Mouse (Mus musculus): ENCODE results near the gene Klf5. TPM values are rescaled to one million over a fixed set of nuclear protein-coding genes. Genes with fewer than 3 reads are reported as not detected.

Gene Klf5
- polyA plus RNA-seq, 1 experiment from 2014 or later, result 2.6 TPM

DNA sequence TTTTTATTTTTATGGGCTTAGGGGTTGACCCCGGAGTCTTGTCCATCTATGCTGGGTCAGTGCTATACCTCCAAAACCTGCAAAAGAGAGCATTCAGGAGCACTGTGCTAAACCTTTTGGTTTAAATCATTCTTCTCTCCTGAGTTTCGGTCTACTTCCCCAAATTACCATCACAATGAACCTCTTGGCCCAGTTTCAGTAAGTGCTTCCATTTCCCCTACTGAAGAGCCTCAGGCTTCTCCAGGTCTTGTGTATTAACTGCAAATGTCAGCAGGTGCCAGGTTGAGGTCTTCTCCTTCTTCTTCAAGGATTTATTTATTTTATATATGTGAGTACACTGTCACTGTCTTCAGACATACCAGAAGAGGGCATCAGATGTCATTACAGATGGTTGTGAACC is 55.6 kb downstream of the Klf5 start:
- Histone ChIP-seq H3K4me2 (ENCODE audit: low read depth, low read length) (no peak overlapping the region), H3K4me1 (ENCODE audit: insufficient read depth) (no peaks in the 10 kb centered on the region), H3K27me3 (ENCODE audit: insufficient read depth, low read length) (no peaks in the 10 kb centered on the region), H3K27ac (ENCODE audit: low read depth) (no peak overlapping the region), H3K9ac (replicated peaks) (no peak overlapping the region), H3K36me3 (replicated peaks; ENCODE audit: insufficient read depth, low read length) (no peaks in the 10 kb centered on the region), H3K4me3 (ENCODE audit: low read depth, low read length) (no peak overlapping the region), H3K9me3 (ENCODE audit: low read length) (no peaks in the 10 kb centered on the region)
- DNase-seq (no peak), ATAC-seq (no peak)
- WGBS (ENCODE audit: insufficient replicate concordance), result 60% methylated on average over 2 of the region's 2 CpGs
- TF ChIP-seq CTCF (IDR thresholded peaks at IDR 0.05; ENCODE audit: low read depth) (no peak), EP300 (IDR thresholded peaks at IDR 0.05; ENCODE audit: low read depth) (no peak)

DNA sequence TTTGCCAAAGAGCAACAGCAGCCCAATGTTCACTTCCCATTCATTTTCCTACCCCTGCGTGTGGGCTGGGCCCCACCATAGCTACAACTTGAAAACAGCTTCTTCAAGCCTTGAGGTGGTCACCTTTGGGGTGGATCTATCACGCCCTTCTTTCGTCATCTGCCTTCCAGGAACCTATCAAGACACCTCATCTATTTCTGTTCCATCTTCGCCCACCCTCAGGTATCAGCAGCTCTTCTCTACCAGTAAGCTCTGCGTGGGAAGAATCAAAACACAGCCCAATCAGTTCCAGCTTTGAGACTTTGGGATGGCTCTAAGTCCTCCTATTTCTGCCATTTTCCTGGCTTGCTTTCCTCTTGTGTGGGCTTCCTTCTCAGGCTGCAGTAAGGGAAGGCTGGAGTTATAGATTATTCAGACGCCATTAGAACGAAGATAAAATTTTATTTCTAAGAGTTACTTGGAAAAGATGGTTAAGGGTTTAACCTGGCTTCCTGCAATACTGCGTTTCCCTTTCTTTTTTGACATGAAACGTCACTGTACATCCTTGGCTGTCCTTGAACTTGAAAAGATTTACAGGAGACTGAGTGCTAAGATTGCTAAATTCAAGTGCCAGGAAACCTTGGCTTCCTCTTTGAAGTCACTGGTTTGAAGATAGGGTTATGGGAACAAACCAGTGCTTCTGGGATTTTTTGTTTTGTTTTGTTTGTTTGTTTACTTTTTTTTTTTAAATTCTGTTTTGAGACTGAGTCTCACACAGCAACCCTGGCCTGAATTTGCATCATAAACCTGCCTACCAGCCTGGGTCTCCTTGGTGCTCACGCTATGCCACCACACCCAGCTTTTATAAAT is 56.5 kb downstream of the Klf5 start:
- Histone ChIP-seq H3K27me3 (ENCODE audit: insufficient read depth, low read length) (no peaks in the 10 kb centered on the region), H3K4me1 (ENCODE audit: insufficient read depth) (no peaks in the 10 kb centered on the region), H3K9ac (replicated peaks) (no peak overlapping the region), H3K36me3 (replicated peaks; ENCODE audit: insufficient read depth, low read length) (no peaks in the 10 kb centered on the region), H3K9me3 (ENCODE audit: low read length) (no peaks in the 10 kb centered on the region), H3K27ac (ENCODE audit: low read depth) (no peak overlapping the region), H3K4me2 (ENCODE audit: low read depth, low read length) (no peak overlapping the region), H3K4me3 (ENCODE audit: low read depth, low read length) (no peak overlapping the region)
- WGBS (ENCODE audit: insufficient replicate concordance), result 68% methylated on average over 10 of the region's 10 CpGs
- no peak for ATAC-seq
- DNase-seq, result no peak
- no peak for TF ChIP-seq EP300 (IDR thresholded peaks at IDR 0.05; ENCODE audit: low read depth)
- no peak for TF ChIP-seq CTCF (IDR thresholded peaks at IDR 0.05; ENCODE audit: low read depth)

DNA sequence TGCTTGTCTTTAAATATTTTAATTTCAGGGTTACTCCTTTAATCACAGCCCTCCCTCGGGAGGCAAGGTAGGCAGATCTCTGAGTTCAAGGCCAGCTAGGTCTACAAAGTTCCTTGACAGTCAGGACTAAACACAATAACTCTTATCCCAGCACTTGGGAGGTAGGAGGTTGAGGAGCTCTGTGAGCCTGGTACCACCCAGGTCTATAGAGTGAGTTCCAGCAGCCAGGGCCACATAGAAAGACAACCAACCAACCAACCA is 57.0 kb downstream of the Klf5 start:
- Histone ChIP-seq H3K4me3 (ENCODE audit: low read depth, low read length) (no peak overlapping the region), H3K4me1 (ENCODE audit: insufficient read depth) (no peaks in the 10 kb centered on the region), H3K9ac (replicated peaks) (no peak overlapping the region), H3K4me2 (ENCODE audit: low read depth, low read length) (no peak overlapping the region), H3K27ac (ENCODE audit: low read depth) (no peak overlapping the region), H3K36me3 (replicated peaks; ENCODE audit: insufficient read depth, low read length) (no peaks in the 10 kb centered on the region), H3K27me3 (ENCODE audit: insufficient read depth, low read length) (no peaks in the 10 kb centered on the region), H3K9me3 (ENCODE audit: low read length) (no peaks in the 10 kb centered on the region)
- no peak for TF ChIP-seq EP300 (IDR thresholded peaks at IDR 0.05; ENCODE audit: low read depth)
- TF ChIP-seq CTCF (IDR thresholded peaks at IDR 0.05; ENCODE audit: low read depth), result no peak
- 59% methylated on average over 1 of the region's 1 CpGs for WGBS (ENCODE audit: insufficient replicate concordance)
- ATAC-seq (no peak), DNase-seq (no peak)

DNA sequence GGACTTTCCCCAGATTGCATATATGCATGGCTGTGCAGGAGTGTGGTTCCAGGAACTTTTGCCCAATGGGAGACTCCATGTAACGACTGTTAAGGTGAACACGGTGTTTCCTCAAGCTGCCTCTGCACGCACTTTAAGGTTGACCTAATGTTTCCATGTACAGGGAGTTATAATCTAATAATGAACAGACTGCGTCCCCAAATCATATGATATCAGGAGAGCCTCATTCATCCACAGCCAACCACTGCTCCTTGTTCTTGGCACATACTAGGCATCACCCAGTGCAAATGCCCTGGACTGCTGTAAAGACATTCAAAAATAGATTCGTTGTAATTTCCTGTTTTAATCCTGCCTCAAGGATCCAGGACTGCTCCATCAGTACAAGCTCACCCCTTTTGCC is 64.5 kb downstream of the Klf5 start:
- WGBS (ENCODE audit: insufficient replicate concordance), result 82% methylated on average over 5 of the region's 5 CpGs
- H3K27ac ChIP-seq (ENCODE audit: low read depth), result no peak overlapping the region

DNA sequence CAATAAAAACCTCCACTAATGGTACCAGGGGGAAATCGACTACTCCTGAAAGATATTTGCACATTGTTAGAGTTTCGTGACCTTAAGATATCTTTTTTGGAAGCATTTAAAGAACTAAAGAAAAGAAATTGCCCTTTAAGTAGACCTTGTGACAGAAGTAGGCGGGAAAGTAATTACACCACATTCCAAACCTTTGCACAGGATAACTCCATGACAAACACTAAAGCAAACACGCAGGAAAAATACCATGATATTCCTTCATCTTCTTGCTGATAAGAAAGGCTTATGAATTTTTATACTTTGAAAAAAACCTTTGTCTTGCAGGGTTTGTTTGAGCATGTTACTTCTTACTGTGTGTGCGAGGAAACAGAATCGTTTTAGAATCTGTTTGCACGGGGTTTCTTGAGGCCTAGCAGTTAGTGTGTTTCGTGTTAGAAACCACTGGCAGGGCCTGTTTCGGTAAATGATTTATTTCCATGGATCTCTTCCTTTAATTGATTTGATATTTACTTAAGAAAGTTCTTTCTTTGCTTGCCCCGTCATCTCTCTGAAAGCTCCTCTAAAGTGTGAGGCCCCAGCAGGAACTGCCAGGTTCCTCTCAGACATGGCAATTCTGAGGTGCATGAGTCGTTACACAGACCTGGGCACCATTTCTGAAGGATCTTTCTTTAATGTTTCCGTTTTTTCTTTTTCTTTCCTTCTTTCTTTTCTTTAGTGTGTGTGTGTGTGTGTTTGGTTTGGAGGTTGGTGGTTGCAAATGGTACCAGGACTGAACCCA is 65.7 kb downstream of the Klf5 start:
- ATAC-seq (no peak), DNase-seq (no peak)
- H3K9ac ChIP-seq (replicated peaks), result no peak overlapping the region
- TF ChIP-seq EP300 (IDR thresholded peaks at IDR 0.05; ENCODE audit: low read depth) (no peak), CTCF (IDR thresholded peaks at IDR 0.05; ENCODE audit: low read depth) (no peak)
- H3K4me1 ChIP-seq (ENCODE audit: insufficient read depth), result no peaks in the 10 kb centered on the region
- H3K9me3 ChIP-seq (ENCODE audit: low read length), result no peaks in the 10 kb centered on the region
- no peak overlapping the region for H3K4me3 ChIP-seq (ENCODE audit: low read depth, low read length)
- no peaks in the 10 kb centered on the region for H3K36me3 ChIP-seq (replicated peaks; ENCODE audit: insufficient read depth, low read length)
- WGBS (ENCODE audit: insufficient replicate concordance), result 62% methylated on average over 12 of the region's 12 CpGs
- H3K27ac ChIP-seq (ENCODE audit: low read depth), result no peak overlapping the region
- H3K4me2 ChIP-seq (ENCODE audit: low read depth, low read length), result no peak overlapping the region
- H3K27me3 ChIP-seq (ENCODE audit: insufficient read depth, low read length), result no peaks in the 10 kb centered on the region

More for the DNA sequence above, 64.5 kb downstream of the Klf5 start:
- no peaks in the 10 kb centered on the region for H3K9me3 ChIP-seq (ENCODE audit: low read length)
- no peaks in the 10 kb centered on the region for H3K27me3 ChIP-seq (ENCODE audit: insufficient read depth, low read length)
- ATAC-seq, result no peak
- H3K4me3 ChIP-seq (ENCODE audit: low read depth, low read length), result no peak overlapping the region
- H3K9ac ChIP-seq (replicated peaks), result no peak overlapping the region
- H3K36me3 ChIP-seq (replicated peaks; ENCODE audit: insufficient read depth, low read length), result no peaks in the 10 kb centered on the region
- no peaks in the 10 kb centered on the region for H3K4me1 ChIP-seq (ENCODE audit: insufficient read depth)
- TF ChIP-seq CTCF (IDR thresholded peaks at IDR 0.05; ENCODE audit: low read depth), result no peak
- no peak for TF ChIP-seq EP300 (IDR thresholded peaks at IDR 0.05; ENCODE audit: low read depth)
- H3K4me2 ChIP-seq (ENCODE audit: low read depth, low read length), result no peak overlapping the region
- DNase-seq, result no peak

Other genes starting within 250 kb of the Klf5 start
- gene Pibf1, start 199.3 kb upstream of the Klf5 start, polyA plus RNA-seq (2015; fragmentation: Nextera tagmentation; extraction: Ambion mirVana), result 4.7 and 4.9 TPM in 2 replicates
- 7.1 and 7.5 TPM in 2 replicates for gene Dis3, start 198.9 kb upstream of the Klf5 start, polyA plus RNA-seq (2015; fragmentation: Nextera tagmentation; extraction: Ambion mirVana)